Mouse (Mus musculus) gastrocnemius, adult 2 months (tissue): Measurements from ENCODE around the gene Dach1. TPM values are rescaled to one million over a fixed set of nuclear protein-coding genes. Genes with fewer than 3 reads are reported as not detected.

Experiments used
- DNase-seq: peaks from one replicate; pipeline ENCODE4 v3.0.0; 2022
- H3K27ac ChIP-seq: fragments of 200-600 bp; 2 replicates; pipeline ENCODE4 v1.8.1; 2022; ENCODE audit warnings: mild to moderate bottlenecking
- H3K4me3 ChIP-seq: fragments of 200-600 bp; 2 replicates; pipeline ENCODE4 v1.8.1; 2022; ENCODE audit warnings: mild to moderate bottlenecking, moderate library complexity
- CTCF ChIP-seq: fragments of 200-600 bp; IDR thresholded peaks from 2 replicates; pipeline ENCODE4 v1.8.1; 2022; ENCODE audit warnings: antibody characterized with exemption, mild to moderate bottlenecking, moderate library complexity
- intact Hi-C: fragments of 180-260 bp; cut with DNase I; formaldehyde crosslinking; loops from one replicate; pipeline ENCODE4 v1.15.1; 2025
- total RNA-seq, 2 experiments: library from RNA; stranded (reverse); gene quantifications; 2 replicates each; pipeline ENCODE4 v1.2.3; 2021

The Dach1 gene
- total RNA-seq, 2 experiments from 2014 or later = 2.5 to 4.3 TPM

GRCm38 (mm10) chr14:97850486-97850885 lies 319.1 kb downstream of the Dach1 start:
- Histone ChIP-seq H3K4me3 (no peak overlapping the region), H3K27ac (no peak overlapping the region; the same call in 1 of the 2 replicates)
- no peak for DNase-seq
- no peak for TF ChIP-seq CTCF
- intact Hi-C loops = no loop called here

- intact Hi-C loops = no loop called here
- no peak for TF ChIP-seq CTCF
- Histone ChIP-seq H3K4me3 (no peak overlapping the region), H3K27ac (peak overlapping the region; percentile 50; the same call in 1 of the 2 replicates)
- DNase-seq = no peak
Observed at GRCm38 (mm10) chr14:97847641-97848040, 321.9 kb downstream of the Dach1 start.

GRCm38 (mm10) chr14:97839275-97839674 lies 330.3 kb downstream of the Dach1 start:
- intact Hi-C loops = no loop called here
- no peak overlapping the region for H3K27ac ChIP-seq
- TF ChIP-seq CTCF = no peak
- H3K4me3 ChIP-seq = no peak overlapping the region
- no peak for DNase-seq

- TF ChIP-seq CTCF = peak; percentile 36
- DNase-seq = no peak
- Histone ChIP-seq H3K27ac (no peak overlapping the region), H3K4me3 (no peak overlapping the region)
- intact Hi-C loops = no loop called here
Observed at GRCm38 (mm10) chr14:97829865-97830264, 339.7 kb downstream of the Dach1 start.

- TF ChIP-seq CTCF = no peak
- H3K4me3 ChIP-seq = no peak overlapping the region
- DNase-seq = no peak
- peak overlapping the region; percentile 62 for H3K27ac ChIP-seq
- intact Hi-C loops = no loop called here
Observed at GRCm38 (mm10) chr14:97814555-97815175, 354.9 kb downstream of the Dach1 start.

GRCm38 (mm10) chr14:97813557-97813956 lies 356.0 kb downstream of the Dach1 start:
- Histone ChIP-seq H3K4me3 (peak overlapping the region; percentile 47), H3K27ac (peak overlapping the region; percentile 41)
- intact Hi-C loops = no loop called here
- DNase-seq = no peak
- TF ChIP-seq CTCF = no peak

GRCm38 (mm10) chr14:97795385-97795952 lies 374.1 kb downstream of the Dach1 start:
- Histone ChIP-seq H3K4me3 (no peak overlapping the region), H3K27ac (no peak overlapping the region)
- DNase-seq = no peak
- no peak for TF ChIP-seq CTCF
- intact Hi-C loops = no loop called here

GRCm38 (mm10) chr14:97774135-97774767 lies 395.3 kb downstream of the Dach1 start:
- no peak for TF ChIP-seq CTCF
- intact Hi-C loops = no loop called here
- DNase-seq = no peak
- H3K27ac ChIP-seq = no peak overlapping the region
- no peak overlapping the region for H3K4me3 ChIP-seq

GRCm38 (mm10) chr14:97754400-97754799 lies 415.2 kb downstream of the Dach1 start:
- no peak for DNase-seq
- no peak overlapping the region for H3K4me3 ChIP-seq
- TF ChIP-seq CTCF = no peak
- intact Hi-C loops = no loop called here
- H3K27ac ChIP-seq = no peak overlapping the region

- DNase-seq = no peak
- no peak for TF ChIP-seq CTCF
- intact Hi-C loops = no loop called here
- no peak overlapping the region for H3K4me3 ChIP-seq
- no peak overlapping the region for H3K27ac ChIP-seq
Observed at GRCm38 (mm10) chr14:97753973-97754372, 415.6 kb downstream of the Dach1 start.

- no peak overlapping the region for H3K4me3 ChIP-seq
- intact Hi-C loops = no loop called here
- TF ChIP-seq CTCF = no peak
- DNase-seq = no peak
- no peak overlapping the region for H3K27ac ChIP-seq
Observed at GRCm38 (mm10) chr14:97743252-97743651, 426.3 kb downstream of the Dach1 start.

- Histone ChIP-seq H3K4me3 (no peak overlapping the region), H3K27ac (no peak overlapping the region)
- TF ChIP-seq CTCF = no peak
- intact Hi-C loops = no loop called here
- no peak for DNase-seq
Observed at GRCm38 (mm10) chr14:97742785-97743184, 426.8 kb downstream of the Dach1 start.
